Mouse (Mus musculus): ENCODE data around the gene Ngdn.
A peak's percentile ranks its signal among the peaks of the same experiment; 100 is the strongest.
"Not testable (repeated sequence)": the region's sequence is repeated elsewhere in the genome, so short reads cannot be mapped to it uniquely, and the experiment has no call there.

Ngdn gene

DNA sequence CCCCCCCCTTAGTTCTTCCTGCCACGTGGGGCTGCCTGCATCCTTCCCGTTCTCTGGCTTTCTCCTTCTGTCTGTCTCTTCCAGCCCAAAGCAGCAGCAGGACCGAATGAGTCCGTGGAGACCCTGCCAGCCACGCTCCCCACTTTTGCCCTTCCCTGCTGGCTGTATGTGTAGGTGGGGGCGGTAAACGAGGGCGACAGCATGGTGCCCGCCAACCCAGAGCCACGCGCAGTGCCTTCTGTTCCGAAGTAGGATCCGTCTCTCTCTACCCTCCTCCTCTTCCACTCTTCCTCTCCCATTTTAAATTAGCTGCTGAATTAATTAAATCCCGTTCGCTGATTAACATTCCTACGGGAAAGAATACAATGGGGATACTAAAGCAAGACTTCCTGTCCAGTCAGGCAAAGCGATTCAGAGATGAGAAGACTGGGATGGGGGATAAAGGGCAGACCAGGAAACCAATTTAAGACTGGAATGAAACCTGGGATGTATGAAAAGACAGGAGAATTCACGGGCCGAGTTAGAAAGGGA lies 17.5 kb downstream of the Ngdn start:
- peak; percentile 78 for DNase-seq

DNA sequence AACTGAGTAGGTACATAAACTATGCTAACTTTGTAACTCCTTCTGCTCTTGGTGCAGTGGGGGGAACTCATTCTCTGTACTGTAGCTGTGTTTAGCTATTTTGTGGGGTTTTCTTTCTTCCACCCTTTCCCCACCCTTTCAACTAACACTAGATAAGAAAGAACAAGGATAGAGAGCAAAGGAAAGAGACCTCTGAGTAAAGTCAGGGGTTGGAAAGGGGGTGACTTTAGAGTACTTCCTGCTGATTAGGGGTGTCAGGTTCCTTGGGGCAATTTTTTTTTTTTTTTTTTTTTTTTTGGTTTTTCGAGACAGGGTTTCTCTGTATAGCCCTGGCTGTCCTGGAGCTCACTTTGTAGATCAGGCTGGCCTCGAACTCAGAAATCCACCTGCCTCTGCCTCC lies 28.4 kb downstream of the Ngdn start:
- DNase-seq, result not testable (repeated sequence)

DNA sequence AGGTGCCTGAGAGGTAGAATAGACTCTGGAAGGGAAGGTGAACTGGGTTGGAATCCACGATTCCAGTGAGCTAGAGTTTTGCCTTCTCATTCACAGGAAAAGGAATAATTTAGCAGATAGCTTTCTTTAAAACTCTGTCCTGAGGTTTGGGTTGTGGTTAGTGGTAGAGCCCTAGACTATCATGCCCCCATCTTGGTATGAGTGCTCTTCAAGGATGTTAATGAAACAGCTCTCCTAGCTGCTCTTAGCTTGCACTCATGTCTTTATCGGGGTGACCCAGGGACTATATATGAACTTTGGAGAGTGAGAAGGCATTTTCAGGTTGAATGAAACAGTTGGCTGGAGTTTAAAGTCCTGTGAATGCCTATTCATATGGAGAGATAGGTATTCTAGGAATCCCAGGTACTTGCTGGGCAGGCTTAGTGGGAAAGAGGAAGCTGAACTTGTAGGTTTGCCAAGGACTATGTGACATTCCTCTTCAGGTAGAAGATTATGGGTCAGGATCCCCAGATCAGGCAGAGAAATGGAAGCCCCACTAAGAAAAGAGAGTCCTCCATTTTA lies 32.8 kb downstream of the Ngdn start:
- no peak for DNase-seq

DNA sequence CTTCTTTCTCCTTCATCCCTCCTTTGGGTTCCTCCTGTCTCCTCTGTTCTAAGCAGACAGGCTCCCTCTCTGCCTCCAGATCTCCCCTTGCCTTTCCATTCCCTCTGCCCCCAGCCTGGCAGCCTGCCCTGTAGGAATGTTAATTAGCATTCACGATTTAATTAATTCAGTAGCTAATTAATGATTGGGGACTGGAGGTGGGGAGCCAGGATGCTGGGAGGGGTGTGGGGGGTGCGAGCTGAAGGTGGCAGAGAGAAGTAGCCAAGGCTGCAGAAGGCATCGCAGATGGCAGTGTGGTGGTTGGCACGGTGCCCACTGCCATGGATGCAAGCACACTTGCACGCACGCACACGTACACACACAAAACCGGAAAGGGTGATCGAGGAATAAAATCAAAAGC lies 37.2 kb downstream of the Ngdn start:
- peak; percentile 88 for DNase-seq

DNA sequence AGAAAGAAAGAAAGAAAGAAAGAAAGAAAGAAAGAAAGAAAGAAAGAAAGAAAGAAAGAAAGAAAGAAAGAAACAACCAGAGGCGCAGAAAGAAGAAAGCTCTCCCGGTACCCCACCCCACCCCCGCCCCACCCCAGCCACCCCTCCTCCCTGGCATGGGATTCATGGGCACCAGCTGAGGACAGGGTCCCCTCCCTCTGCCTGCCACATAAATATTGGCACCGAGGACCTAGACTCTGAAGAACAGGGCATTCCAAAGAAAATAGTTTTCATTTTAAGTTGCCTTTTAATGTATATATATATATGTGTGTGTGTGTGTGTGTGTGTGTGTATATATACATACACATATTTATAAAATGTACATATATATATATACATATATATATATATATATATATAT lies 37.8 kb downstream of the Ngdn start:
- no peak for DNase-seq

DNA sequence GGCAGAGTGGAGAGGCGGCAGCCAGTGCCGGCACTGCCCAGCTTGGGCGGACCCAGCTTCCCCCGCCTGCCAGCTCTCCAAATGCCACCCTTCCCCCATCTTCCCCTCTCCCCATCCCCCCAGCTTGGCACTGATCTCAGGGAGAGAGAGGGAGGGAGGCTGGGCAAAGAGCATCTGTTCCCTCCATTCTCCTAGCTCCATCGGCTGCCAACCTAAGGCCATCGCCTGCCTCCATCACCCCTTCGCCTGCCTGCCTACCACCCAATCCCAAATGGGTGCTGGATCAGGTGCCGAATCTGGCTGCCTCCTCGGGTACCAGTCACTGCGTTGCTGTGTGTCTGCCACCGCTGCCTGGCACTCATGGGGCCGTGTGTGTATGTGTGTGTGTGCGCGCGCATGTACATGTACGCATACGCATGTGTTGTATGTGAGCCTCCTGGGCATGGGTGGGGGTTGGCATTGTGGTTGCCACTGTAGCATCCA lies 38.5 kb downstream of the Ngdn start:
- DNase-seq, result peak; percentile 91

DNA sequence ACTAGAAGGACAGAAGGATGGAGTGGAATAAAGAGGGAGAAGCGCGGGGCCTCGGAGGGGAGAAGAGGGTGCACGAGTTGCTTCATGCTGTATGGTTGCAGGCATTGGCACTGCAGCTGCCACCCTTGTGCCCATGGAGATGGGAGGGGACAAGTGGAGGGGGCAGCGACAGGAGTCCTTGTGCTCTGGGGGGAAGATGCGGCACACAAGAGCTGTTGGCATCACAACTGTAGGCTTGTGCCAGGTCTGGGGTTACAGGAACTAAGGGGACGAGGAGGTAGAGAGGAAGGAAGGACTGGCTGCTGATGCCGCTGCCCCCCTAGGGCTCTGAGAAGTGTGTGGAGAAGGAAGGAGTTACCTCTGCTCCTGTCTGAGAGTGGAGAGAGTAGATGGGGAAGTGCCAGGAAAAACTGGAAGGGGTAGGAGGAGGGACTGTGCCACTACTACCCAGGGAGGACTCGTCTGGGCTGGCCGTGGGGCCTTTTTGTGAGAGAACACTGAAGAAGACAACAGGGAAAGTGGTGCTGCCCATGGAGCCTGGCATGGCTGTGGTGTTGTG lies 39.0 kb downstream of the Ngdn start:
- no peak for DNase-seq

DNA sequence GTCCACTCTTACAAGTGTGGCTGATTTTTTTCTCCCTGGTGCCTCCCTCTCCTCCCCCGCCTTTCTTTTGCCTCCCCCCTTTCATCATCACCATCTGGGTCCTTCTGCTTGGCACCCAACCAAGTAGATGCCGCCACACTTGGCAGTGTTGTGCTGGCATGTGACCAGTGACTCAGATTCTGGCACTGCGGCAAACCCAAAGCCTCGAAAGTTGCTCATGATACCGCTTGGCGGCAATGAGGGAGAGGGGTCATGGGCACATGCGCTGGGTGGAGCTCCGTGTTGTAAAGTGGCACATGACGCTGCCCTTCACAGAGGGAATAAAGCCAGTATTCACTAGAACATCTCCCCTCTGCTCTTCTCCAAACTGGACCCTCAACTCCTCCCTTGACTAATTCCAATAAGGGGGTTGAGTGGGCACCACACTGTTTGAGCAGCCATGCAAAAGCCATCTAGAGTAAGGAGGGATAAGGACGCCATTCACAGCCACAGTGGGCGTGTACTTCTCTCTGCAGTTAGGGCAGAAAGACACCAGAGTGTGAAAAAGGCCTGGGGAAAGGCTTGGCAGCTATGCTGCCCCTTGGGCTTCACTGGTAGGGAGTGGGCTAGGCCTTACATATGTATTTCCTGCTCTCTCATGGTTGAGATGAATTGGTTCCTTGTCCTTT lies 40.0 kb downstream of the Ngdn start:
- peak; percentile 74 for DNase-seq

DNA sequence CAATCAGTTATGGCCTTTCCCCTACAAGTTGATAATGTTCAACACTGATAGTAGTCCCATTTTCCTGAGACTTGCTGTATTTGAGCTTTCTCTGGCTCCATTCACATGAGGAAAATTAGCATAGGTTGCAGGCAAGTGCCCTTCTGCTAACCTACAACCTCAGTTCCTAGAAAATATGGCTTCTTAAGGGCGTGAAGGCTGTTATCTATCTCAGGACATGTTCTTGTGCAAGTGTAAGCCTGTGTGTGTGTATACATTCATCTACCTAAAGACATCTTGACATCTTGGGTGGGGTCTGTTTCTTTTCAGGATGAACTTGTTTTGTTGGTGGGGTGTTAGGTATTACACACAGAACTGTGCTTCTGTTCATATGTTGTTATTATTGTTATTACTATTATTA lies 43.8 kb downstream of the Ngdn start:
- DNase-seq, result no peak

DNA sequence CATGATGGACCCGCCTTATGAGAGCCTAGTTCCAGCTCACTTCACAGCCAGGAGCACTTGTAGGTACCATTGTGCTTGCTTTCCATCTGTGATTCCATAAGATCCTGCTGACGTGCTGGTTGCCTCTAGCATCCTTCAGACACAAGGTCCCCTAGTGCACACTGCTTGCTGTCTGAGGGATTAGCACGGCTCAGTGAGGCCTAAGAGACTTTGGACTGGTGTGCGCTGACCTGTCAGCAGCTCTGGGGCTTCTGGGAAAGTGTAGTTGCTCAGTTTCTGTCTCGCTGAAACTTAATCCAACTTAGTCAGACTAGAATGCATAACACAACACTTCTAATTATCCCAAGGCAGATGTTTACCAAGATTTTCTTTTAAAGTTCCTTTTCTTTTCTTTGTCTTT lies 44.7 kb downstream of the Ngdn start:
- peak; percentile 69 for DNase-seq

DNA sequence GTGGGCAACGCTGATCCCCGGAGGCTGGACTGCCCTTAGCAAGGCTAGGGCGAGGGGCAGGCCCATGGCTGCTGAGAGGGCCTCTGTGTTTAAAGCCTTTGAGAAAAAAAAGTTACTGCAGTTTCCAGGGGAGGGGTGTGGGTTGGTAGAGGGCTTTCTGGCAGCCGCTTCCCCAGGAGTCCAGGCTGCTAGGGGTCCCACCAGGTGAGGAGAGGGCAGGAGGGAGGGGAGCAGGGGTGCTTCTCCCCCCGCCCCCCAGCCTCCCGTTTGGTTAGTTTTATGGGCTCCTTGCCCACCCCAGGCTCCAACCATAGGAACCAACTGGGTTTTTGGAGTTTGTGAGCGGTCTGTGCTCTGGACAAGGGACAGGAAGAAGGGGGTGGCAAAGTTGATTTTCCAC lies 46.6 kb downstream of the Ngdn start:
- no peak for DNase-seq

DNA sequence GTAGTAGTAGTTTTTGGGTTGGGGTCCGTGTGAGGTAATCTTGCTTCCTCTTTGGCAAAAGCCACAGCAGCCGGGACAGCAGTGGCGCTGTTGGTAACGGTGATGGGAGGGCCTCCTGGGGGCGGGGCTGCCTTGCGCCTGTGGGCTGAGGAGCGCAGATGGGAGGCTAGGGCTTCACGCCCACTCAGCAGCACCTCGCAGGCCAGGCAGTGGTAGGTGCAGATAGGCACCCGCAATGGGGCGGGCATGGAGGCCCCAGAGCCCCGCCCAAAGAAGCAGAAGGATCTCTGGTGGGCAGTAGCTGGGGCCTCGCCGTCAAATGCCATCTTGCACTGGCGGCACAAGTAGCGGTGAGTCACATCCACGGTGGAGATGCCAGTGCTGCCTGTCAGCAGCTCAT lies 47.4 kb downstream of the Ngdn start:
- DNase-seq, result no peak

DNA sequence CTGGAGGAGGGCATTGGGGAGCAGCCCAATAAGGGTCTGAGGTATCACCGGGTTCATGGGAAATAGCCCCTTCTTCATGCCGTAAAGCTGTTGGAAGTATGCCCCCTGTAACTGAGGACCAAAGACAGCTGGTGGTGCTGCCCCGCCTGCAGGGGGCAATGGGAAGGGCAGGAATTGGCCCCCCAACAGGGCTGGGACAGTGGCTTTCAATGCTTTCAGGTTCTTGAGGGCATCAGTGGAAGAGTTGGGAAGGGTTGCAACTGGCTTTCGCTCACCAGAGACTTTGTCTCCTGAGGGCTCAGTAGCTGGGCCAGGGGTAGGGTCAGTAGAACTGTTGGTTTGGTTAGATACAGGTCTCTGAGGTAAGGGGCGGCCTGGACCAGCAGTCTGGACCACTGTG lies 47.9 kb downstream of the Ngdn start:
- DNase-seq, result no peak

DNA sequence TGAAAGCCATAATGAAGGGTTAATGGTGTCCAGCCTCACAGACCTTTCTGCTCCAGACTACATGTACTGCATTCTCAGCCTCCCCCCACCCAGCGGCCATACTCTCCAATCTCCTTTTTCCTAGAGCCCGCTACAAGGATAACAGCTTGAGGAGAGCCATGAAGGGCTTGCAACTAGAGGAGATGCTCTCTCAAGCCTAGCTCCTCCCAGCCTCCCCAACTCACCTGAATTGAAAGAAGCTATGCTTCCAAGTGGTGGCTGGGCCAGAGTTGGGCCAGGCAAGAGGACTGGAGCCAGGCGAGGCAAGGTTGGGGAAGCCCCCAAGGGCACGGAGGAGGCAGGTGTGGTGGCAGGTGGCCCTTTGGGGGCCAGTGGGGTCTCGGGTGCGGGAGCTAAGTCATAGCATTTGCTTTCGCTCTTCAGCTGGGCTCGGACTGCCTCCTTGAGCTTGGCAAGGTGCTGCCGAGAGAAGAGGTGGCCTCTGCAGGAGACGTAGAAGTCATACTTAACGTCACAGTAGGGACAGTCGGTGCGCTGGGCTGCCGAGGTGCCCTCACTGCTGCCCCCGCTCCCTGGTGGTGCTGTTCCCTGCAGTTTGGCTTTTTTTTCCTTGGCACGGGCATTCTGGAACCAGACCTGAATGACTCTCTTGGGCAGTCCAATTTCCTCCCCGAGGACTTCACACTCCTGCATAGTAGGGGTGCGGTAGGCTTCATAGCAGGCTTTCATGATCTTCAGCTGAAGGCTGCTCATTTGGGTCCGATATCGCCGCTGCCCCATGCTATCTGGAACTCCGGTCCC lies 48.5 kb downstream of the Ngdn start:
- no peak for DNase-seq

DNA sequence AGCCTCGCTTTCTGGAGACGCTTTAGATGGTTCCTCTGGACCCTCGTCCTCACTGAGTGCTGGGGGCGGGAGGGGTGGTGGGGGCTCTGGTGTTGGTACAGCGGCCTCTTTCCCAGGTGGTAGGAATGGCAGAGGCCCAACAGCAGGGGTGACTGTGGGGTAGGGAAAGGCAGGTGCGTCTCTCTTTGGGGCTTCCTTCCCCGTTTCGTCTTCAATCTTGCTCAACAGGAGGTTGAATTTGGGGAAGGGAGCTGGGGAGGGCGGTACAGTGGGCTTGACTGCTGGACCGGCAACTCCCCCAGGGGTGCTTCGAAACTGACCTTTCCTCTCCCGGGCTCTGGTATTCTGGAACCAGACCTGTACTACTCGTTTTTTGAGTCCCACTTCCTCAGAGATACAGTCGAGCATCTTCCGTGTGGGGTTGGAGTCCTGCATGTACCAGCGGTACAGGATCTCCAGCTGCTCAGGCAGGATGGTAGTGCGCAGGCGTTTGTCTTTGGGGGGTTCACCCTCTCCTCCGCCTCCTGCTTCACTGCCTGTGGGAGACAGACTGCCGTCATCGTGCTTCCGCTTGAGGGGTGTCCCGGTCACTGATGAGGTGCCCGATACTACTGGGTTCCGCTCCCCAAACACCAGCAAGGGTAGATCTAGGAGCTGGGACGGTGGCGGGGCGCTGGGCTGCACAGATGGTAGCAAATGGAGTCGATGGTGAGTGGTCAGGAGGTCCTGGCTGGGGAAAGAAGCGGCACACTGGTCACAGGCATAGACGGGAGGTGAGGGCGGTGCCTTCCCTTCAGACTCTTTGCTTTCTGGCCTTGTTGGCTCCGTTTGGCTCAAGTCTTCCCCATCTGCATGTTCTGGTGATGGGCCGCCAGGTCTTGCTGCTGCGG lies 49.5 kb downstream of the Ngdn start:
- DNase-seq, result no peak

DNA sequence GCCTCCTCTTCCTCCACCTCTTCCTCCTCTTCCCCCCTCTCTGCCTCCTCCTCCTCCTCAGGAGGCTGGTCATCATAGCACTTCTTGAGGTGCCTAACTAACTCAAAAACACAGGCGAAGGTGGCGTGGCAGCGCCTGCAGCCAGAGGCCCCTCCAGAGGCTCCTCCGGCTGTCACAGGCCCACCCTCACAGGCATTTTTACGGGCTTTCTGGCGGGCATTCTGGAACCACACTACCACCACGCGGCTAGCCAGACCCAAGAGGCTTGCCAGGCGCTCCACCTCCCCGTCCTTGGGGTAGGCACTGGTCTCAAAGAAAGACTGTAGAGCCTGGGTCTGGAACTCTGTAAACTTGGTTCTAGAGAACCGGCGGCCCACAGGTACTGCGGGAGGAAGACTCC lies 50.1 kb downstream of the Ngdn start:
- DNase-seq, result no peak

DNA sequence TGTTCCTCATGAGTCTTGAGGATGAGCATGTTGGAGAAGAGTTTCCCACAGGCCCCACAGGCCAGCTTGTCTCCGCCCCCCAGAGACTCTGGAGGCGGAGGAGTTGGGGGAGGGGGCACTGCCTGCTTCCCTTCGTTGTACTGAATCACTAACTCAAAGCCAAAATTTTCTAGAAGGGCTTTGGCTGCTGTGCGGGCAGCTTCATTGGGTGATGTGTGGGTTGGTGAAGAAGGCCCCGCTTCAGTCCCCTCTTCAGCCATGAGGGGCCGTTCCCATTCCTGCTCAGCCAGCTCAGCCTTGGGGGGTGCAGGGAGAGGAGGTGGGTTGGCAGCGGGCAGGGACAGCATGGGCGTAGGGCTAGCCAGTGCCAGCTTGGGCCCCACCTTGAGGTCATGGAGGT lies 50.8 kb downstream of the Ngdn start:
- no peak for DNase-seq

DNA sequence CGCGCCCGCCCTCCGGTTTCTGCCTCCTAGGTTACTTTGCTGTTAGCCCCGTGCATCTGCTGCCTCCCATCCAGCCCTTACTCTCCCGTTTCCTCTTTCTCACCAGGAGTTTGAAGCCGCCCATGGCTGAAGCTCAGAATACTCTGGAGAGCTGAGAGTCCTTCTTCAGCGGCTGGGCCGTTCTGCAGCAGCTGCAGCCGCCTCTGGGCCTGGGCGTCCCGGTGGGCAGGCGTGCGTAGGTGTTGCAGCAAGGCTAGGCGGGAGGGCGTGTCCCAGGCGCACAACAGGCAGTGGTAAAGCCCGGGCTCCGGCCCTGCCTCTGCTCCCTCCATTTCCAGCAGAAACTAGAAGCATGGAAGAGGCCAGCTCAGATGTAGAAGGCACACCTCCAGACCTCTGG lies 56.5 kb downstream of the Ngdn start:
- DNase-seq, result no peak

All from retina, postnatal 1 day (tissue).